Mouse (Mus musculus) left cerebral cortex, postnatal 4 days (tissue): Measurements from ENCODE around the gene Ddx46. TPM values are rescaled to one million over a fixed set of nuclear protein-coding genes. Genes with fewer than 3 reads are reported as not detected.
A peak's percentile ranks its signal among the peaks of the same experiment; 100 is the strongest.
"Not testable (repeated sequence)": the region's sequence is repeated elsewhere in the genome, so short reads cannot be mapped to it uniquely, and the experiment has no call there.

ENCODE experiments used
- DNase-seq: peaks from one replicate; pipeline ENCODE4 v3.0.0-alpha.2; 2022
- intact Hi-C: fragments of 180-260 bp; cut with DNase I; formaldehyde crosslinking; loops from one replicate; pipeline ENCODE4 v1.15.1; 2025
- total RNA-seq, 2 experiments: library from RNA; stranded (reverse); gene quantifications; 2 replicates each; pipeline ENCODE4 v1.2.3; 2021

The Ddx46 gene
- total RNA-seq = 10 to 100 TPM; 49.7 to 50.2 TPM

DNA sequence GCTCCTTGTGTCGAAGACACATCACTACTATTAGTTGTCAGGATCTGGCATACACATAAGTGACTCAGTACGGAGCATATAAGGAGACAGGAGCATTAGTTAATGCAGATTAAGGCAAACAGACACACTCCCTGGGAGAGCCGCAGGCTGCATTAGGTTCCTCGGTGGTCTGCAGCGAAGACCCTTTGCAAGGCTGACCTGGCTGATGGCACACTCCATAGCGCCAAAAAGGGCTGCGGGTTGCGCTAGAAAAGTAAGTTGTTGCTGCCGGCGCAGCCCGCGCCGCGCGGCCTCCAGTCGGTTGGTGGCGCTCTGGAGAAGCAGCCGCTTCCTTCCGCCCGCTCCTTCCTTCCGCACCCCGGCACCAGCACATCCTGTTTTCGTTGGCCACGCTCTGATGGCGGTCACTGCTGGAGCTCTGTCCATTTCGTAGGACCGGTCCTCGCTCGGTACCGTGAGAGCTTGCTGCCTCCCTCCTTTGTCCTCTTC lies at the start of gene Ddx46:
Gene Ddx46 (plus strand): TSS at position 389 of the 489 bp plus-strand sequence.
- peak; percentile 92 for DNase-seq
- intact Hi-C loops = loop anchor here (5.0 kb wide), 1 partner anchor 32 kb away; no protein-coding TSS in a partner anchor

DNA sequence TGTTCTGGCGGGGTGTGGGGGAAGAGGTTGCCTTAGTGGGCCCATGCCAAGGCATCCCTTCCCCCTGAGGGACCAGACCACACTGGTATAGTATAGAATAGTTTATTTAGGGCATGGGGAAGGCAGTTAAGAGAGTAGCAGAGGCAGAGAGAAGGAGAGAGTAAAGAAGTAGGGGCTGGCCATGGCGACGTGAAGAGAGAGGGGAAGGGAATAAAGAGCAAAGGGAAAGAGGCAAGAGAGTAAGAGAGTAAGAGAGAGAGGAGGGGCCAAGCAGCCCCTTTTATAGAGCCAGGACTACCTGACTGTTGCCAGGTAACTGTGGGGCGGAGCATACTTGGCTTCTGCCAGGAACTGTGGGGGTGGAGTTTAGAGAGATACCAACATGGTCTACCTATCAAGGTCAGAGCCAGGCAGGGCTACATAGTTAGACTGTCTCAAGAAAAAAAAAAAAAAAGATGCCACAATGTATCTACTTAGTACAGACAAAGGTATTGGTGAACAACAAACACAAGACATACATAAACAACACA lies 42.8 kb upstream of the Ddx46 start:
- intact Hi-C loops = no loop called here
- no peak for DNase-seq

DNA sequence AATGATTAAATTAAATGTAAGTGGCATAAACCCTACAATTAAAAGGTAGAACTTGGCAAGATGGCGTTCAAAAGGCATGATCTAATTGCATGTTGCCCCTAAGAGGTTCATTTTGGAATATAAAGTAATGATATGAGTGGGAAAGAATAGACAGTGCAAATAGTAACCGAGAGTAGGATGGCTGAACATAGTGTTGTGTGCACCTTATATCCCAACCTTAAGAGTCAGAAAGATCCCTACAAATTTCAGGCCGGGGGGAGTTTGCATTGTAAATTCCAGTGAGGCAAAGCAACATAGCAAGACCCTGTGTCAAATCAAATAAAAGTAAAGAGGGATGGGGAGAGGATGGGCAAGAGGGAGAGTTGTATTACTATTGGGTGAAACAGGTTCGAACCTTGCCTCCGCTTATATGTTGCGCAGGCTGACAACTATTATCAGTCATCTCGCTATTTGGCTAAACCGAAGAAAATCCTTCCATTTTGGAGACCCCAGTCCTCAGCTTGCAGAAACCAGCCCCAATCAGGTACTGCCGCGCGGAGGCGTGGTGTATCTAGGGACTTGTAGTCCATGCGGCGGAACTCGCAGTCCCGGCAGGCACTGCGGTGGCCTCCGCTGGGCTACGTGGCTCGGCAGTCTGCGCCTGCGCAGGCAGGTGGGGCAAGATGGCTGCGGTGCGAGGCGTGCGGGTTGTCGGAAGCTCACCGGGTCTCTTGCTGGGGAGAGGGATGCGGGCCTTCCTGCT lies 42.1 kb upstream of the Ddx46 start:
- intact Hi-C loops = no loop called here
- peak; percentile 98 for DNase-seq

DNA sequence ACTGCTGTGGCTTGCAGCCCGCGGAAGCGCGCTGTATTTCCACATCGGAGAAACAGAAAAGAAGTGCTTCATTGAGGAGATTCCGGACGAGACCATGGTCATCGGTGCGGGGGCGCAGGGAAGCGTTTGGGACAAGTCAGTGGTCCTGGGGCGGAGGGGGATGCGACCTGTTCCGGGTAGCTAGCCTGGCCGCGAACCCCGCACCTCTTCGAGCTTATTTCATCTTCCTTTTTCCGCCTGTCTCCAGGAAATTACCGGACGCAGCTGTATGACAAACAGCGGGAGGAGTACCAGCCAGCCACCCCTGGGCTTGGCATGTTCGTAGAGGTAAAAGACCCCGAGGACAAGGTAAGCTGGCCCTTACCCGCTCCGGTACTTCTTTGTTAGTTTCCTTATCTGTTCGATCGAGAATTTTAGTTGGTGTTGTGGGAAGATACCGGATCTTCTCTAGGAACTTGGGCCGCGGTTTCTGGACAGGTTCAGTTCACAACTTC lies 41.5 kb upstream of the Ddx46 start:
- DNase-seq = no peak
- intact Hi-C loops = no loop called here

DNA sequence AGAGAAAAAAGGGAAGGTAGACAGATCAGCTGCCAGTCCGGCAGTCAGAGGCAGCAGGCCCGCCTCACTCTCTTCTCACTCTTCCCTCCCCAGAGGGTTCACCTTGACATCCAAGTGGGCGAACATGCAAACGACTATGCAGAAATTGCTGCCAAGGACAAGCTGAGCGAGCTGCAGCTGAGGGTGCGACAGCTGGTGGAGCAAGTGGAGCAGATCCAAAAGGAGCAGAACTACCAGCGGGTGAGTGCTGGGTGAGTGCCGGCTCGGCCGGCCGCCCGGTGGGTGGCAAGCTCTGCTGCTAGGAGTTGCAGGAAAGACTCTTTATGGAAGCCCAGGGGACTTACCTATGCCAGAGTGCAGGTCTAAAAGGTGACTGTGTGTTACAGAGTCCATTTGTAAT lies 39.5 kb upstream of the Ddx46 start:
- intact Hi-C loops = no loop called here
- DNase-seq = peak; percentile 84

DNA sequence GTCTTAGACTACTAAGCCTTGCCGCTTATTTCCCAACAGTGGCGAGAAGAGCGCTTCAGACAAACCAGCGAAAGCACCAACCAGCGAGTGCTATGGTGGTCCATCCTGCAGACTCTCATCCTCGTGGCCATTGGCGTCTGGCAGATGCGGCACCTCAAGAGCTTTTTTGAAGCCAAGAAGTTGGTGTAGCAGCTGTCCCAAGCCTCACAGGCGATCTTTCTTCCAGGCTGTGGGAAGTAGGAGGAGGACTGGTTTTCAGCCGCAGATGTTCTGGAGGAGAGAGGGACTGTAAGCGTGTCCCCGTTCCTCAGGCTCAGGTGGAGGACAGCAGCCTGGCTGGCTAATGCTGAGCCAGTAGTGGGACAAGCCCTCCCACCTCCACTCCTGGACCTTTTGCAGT lies 38.0 kb upstream of the Ddx46 start:
- peak; percentile 17 for DNase-seq
- intact Hi-C loops = no loop called here

DNA sequence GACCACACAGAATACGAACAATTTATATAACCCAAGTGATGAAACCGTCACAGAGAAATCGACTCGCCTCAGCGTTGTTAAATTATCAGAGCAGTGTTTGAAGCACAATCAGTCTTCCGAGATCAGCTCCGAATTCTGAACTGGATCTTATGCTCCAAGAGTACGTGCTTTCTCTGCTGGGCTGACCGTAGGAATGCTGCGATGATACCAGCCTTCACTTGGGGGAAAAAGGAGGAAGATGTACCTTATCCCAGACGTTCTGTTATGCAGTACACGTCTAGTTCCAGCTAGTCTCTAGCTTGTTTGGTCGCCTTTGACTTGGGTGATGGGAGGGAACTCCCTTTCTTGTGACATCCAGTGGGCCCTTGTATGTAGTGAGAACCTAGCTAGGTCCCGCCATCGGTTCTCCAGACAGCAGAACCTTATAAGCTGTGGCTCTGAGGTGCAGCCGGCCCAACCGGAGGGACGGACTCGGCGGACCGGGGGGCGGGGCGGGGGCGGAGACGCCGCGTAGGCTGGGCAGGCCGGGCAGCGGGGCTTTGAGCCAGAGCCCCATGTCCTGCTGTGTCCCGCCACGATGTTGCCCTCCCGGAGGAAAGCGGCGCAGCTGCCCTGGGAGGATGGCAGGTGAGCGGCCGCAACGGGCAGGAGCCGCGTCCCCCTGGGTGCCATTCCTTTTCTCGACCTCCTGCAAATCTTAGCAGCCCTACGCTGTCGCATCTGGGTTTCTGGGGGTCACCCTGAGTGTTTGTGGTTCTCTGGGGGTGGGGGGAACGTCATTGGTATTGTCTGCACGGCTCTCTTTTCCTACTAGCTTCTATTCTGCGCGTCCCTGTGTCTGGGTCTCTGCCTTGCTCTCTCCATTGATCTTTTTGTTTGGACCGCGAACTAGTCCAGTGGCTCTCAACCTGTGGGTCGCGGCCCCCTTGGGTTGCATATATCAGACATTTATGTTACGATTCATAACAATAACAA lies 35.0 kb upstream of the Ddx46 start, which contains the start of gene B4galt7:
Gene B4galt7 (plus strand): TSS at position 331 of the 975 bp plus-strand sequence.
- DNase-seq = peak; percentile 90

DNA sequence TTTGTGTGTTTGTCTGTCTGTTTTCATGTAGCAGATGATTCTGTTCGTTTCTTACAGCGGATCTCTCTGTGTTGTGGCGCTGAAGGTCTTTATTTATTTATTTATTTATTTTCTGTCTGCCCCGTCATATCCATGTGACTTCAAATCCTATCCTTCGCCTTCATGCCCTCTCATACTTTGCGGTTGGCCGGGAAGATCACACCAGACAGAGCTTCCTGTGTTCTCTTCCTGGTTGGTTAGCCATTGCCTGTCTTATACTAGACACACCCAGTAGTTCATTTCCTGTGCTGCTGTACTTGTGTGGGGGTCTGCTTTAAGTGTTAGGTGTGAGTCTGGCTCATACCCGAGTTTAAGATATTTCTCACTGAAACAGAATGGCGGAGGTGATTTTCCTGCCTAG lies 34.2 kb upstream of the Ddx46 start:
- intact Hi-C loops = loop anchor here (5.0 kb wide), 1 partner anchor 37 kb away; the partner anchor contains the start of gene Ddx46
- no peak for DNase-seq

More for the DNA sequence above, 35.0 kb upstream of the Ddx46 start, which contains the start of gene B4galt7:
- intact Hi-C loops = loop anchor here (5.0 kb wide), 1 partner anchor 37 kb away; the partner anchor contains the start of gene Ddx46

DNA sequence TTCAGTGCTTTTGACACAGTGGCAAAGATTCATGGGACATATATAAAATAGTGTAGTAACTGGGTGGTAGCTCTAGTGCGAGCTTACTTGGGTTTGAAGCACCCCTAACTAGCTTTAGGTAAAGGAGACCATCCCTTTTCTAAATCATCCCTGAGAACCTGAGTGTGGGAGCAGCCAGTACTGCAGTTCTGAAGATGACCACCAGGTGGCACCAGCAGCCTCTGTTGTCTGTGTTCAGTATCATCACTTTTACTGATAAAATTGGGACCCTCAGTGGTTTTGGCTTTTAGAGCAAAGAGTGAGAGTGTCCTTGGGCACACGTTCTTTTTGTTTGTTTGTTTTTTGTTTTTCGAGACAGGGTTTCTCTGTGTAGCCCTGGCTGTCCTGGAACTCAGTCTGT lies 33.2 kb upstream of the Ddx46 start:
- intact Hi-C loops = loop anchor here (5.0 kb wide), 1 partner anchor 36 kb away; the partner anchor contains the start of gene Ddx46
- DNase-seq = peak; percentile 89

DNA sequence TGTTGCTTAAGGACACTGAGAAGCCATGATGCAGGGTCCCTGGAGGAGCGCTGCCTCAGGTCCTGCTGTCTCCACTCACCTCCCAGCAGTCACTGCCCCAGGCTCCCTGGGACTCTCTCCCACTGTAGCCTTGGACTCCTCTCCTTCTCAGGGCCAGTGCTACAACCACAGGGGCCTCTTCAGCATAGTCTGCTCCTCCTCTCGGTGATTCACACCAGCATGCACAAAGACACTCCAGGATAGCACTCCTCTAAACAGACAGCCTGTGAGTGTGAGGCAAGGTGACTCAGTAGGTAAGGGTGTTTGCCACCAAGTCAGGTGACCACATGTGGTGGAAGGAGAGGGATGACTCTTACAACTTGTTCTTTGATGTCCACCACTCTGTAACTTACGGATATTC lies 30.2 kb upstream of the Ddx46 start:
- DNase-seq = no peak
- intact Hi-C loops = loop anchor here (5.0 kb wide), 1 partner anchor 33 kb away; the partner anchor contains the start of gene Ddx46

DNA sequence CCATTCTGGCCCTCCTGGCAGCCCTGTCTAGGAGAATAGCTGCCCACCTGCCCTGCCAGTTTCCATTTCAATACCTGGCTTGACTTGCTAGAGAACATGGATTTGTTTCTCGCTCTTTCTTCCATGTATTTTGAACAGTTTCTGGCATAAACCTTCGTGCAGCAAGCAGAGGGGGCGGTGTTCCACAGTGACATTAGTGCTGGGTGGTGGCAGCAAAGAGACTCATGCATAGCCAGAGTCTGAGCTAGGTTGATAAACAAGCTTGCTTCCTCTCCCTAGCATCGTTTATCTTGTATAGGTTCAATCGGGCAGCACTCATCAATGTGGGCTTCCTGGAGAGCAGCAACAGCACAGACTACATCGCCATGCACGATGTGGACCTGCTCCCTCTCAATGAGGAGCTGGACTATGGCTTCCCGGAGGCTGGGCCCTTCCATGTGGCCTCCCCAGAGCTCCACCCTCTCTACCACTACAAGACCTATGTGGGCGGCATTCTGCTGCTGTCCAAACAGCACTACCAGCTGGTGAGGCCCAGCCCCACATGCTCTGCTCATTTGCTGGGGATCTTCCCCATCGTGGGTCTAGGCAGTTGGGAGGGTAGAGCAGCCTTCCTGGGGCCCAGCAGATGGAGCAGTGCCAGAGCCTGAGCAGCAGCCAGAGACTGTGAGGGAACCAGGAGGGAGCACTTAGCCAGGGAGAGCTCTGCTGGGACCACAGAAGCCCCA lies 27.8 kb upstream of the Ddx46 start:
- DNase-seq = peak; percentile 17

DNA sequence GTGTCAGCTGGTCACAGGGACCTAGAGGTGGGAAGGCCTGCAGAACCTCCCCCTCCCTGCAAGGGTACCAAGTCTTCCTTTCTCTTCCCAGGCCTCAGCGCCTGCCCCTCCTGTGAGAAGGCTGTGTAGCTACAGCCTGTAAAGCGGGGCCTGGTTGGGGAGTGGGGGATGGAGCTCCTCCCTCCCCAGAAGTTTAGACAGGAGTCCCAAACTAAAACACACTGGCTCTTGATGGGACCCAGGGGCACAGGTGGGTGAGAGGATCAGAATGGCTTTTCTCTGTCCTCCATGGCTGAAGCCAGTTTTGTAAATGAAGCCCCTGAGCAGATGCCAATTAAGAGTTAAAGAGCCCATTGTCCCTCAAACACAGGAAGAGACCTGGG lies 27.2 kb upstream of the Ddx46 start:
- intact Hi-C loops = no loop called here

More for the DNA sequence above, 27.8 kb upstream of the Ddx46 start:
- intact Hi-C loops = no loop called here

DNA sequence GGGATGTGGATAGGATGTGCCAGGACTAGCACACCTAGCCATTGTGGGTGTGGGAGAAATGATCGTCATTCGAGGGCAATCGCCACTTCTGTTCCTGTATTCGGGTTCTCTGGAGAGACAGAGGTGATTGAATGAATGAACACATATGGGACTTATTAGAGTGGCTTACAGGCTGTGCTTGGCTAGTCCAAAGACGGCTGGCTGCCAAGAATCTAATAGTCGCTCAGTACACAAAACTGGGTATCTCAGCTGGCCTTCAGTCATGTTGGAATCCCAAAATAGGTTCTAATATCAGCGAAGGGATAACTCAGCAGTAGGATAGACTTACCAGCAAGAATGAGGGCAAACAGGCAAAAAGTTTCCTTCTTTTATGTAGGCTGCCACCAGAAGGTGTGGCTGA lies 22.8 kb upstream of the Ddx46 start:
- no peak for DNase-seq

More for the DNA sequence above, 27.2 kb upstream of the Ddx46 start:
- no peak for DNase-seq

DNA sequence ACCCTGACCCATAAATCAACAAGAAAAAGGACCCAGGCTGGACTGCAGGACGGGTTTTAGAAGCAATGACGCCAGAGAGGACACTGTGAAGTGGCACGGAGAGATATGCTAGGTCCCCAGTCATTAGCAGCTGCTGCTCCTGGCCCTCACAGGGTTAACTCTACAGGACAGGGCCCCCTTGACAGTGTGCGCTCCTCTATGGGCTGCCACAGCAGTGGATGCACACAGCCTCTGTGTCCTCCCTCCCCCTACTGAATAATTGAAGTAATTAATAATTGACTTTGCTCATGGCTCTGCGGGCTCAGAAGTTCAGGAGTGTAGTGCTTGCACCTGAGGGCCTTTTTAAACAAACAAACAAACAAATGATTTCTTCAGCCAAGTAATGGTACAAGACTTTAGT lies 21.4 kb upstream of the Ddx46 start:
- DNase-seq = no peak
- intact Hi-C loops = no loop called here

More for the DNA sequence above, 22.8 kb upstream of the Ddx46 start:
- intact Hi-C loops = no loop called here

DNA sequence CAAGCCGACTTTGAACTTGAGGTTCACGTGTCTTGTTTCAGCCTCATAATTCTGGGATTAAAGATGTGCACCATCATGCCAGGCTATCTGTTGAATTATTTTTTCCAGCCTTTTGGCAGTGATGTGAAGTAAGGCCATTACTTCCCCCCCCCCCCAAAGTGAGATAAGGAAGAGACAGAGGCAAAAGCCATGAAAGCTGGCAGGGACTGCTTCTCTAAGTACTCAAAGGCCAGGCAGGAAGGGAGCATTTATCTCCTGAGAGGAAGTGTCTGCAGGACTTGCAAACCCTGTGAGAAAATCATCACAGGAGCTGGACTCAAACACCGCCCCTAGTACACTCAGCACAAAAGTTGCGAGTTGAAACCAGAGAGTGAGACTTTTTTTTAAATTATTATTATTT lies 15.5 kb upstream of the Ddx46 start:
- intact Hi-C loops = no loop called here
- DNase-seq = no peak

DNA sequence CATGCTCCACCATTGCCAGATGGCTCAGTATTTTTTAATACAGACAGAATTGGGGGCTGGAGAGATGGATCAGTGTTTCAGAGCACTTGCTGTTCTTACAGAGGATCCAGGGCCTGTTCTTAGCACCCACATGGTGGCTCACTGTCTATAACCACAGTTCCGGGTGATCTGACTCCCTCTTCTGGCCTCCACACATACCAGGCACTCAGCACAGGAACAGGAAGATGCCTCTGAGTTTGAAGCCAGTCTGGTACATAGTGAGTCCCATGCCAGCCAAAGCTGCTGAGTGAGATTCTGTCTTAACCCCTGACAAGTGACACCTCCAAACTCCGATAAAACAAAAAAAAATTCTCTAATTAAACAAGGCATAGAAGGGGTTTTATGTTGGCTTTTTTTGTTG lies 14.6 kb upstream of the Ddx46 start:
- intact Hi-C loops = no loop called here

DNA sequence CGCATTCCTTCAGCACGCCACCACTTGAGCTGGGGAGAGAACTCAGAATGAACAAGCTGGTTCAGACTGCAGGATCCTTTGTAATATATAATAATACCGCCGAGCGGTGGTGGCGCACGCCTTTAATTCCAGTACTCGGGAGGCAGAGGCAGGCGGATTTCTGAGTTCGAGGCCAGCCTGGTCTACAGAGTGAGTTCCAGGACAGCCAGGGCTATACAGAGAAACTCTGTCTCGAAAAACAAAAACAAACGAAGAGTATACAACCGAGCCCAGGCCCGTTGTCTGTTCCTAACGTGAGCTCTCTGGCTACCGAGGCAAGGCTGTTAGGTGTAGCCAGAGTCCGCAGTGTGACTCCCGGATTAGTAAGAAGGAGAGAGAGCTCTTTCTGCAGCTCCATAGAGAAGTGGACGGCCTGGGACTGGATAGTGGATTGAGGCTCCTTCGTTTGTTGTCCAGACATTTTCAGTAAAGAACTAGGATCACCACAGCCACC lies 12.6 kb upstream of the Ddx46 start:
- intact Hi-C loops, DNase-seq: not testable (repeated sequence)

More for the DNA sequence above, 14.6 kb upstream of the Ddx46 start:
- DNase-seq = no peak

DNA sequence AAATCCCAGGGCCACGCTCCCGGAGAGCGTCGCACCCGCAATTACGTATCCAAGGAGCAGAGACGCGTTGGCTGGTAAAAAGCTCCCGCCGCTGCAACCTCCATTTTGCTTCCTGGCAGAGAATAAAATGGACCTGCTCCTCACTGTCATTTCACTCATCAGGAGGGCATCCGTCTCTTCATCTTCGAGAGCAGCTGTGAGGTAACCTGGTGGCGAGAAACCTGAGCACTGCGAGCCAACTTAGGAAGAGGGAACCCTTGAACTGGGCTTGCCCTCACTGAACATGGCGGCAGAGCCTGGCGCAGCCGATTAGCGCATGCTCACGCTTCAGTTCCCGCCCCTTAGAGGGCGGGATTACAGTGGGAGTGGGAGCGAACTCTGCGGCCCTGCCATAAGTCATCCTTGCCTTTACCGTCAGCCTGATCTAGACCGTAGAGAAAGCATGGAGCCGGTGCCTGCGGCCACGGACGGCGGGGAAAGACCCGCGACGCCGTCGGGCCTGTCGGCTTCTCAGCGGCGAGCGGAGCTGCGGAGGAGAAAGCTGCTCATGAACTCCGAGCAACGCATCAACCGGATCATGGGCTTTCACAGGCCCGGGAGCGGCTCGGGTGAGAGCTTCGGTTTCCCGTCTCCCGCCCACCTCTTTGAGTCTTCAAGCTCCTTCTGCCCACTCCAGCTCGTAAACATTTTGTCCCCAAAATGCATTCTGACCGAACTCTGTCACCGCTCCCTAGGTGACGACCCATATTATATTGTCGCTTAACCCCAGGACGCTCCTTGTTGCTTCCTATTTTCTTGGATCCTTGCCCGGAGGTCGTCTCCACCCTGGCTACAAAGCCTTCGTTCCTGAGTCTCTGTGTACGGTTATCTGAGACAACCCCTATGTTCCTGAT lies 11.9 kb upstream of the Ddx46 start, which contains the start of gene Caml:
Gene Caml (plus strand): TSS at position 357 of the 893 bp plus-strand sequence.
- DNase-seq = peak; percentile 85
- intact Hi-C loops = no loop called here
